21 mouse cellular contexts compared by ENCODE assay signal in genomic region chr1:13849071-13849470, GRCm38 (mm10).
"Had no signal": no experiment of that assay in that cellular context is flagged by ENCODE, and none has a peak within 500 bp of the region (broad histone marks: within the 10 kb centered on the region; RNA-seq: fewer than 3 reads in every experiment).

No protein-coding gene starts in this region.

- H3K36me3 ChIP-seq: kidney, embryonic 15.5 days; limb, embryonic 13.5 days; liver, embryonic 12.5 days; liver, embryonic 15.5 days; lung, embryonic 15.5 days had no signal

- H3K9ac ChIP-seq: kidney, embryonic 15.5 days; limb, embryonic 13.5 days; liver, embryonic 12.5 days; liver, embryonic 15.5 days; lung, embryonic 15.5 days had no signal

- H3K27me3 ChIP-seq: kidney, embryonic 15.5 days; liver, embryonic 12.5 days; liver, embryonic 15.5 days; lung, embryonic 15.5 days had no signal

- H3K4me1 ChIP-seq: liver, embryonic 12.5 days; liver, embryonic 15.5 days; lung, embryonic 15.5 days had no signal

- H3K4me2 ChIP-seq: kidney, embryonic 15.5 days; limb, embryonic 13.5 days; liver, embryonic 12.5 days; liver, embryonic 15.5 days; lung, embryonic 15.5 days; midbrain, embryonic 11.5 days had no signal

- H3K4me3 ChIP-seq: kidney, embryonic 15.5 days; left cerebral cortex, adult 2 months; limb, embryonic 13.5 days; liver, embryonic 12.5 days; liver, embryonic 15.5 days; lung, embryonic 15.5 days had no signal

- H3K9me3 ChIP-seq: kidney, embryonic 15.5 days; limb, embryonic 13.5 days; liver, embryonic 12.5 days; liver, embryonic 15.5 days; lung, embryonic 15.5 days had no signal

- DNase-seq: kidney, adult 11 months; kidney, adult 8-10 months; kidney, postnatal 10 days; kidney, postnatal 36 days; layer of hippocampus, postnatal 36 days; left cerebral cortex, postnatal 4 days; liver; lung, adult 18-20 months; lung, postnatal 10 days; lung, postnatal 36 days; midbrain, embryonic 14.5 days; thymus, adult 2 months; thymus, postnatal 14 days; thymus, postnatal 4 days had no signal

- ATAC-seq: liver, embryonic 12.5 days had no signal

- H3K27ac ChIP-seq: kidney, embryonic 15.5 days; left cerebral cortex, adult 2 months; limb, embryonic 13.5 days; liver, embryonic 12.5 days; liver, embryonic 15.5 days; lung, embryonic 15.5 days had no signal
